Mouse (Mus musculus) adrenal gland, adult (tissue): ENCODE measurements at regions not wholly inside any gene's neighbourhood (a gene's known extent, or its start where the extent isn't known, plus 50 kb on each side); places are given as distances from the start of the nearest gene placed in this dataset.

Experiments
- DNase-seq, 2 experiments: peaks; one replicate each; pipeline ENCODE4 v3.0.0; 2022 to 2023; ENCODE audit warnings: low spot score in 1 of 2; ENCODE audit not compliant: inconsistent age in 2 of 2

GRCm38 (mm10) chr3:36743399-36743798 is 53.4 kb upstream of the Trpc3 start:
- no peak for DNase-seq

GRCm38 (mm10) chr3:36754358-36754950 is 64.5 kb upstream of the Trpc3 start:
- no peak for DNase-seq

DNA sequence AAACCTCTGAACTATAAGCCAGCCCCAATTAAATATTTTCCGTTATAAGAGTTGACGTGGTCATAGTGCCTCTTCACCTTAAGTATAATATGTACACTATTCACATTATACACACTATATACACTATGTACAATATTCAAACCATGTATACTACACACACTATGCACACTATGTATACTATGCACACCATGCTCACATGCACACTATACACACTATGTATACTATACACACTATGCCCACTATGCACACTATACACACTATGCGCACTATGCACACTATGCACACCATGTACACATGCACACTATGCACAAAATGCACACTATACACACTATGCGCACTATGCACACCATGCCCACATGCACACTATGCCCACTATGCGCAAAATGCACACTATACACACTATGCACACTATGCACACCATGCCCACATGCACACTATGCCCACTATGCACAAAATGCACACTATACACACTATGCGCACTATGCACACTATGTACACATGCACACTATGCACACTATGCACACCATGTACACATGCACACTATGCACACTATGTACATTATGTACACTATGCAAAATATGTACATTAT is 72.2 kb upstream of the Trpc3 start:
- no peak for DNase-seq

DNA sequence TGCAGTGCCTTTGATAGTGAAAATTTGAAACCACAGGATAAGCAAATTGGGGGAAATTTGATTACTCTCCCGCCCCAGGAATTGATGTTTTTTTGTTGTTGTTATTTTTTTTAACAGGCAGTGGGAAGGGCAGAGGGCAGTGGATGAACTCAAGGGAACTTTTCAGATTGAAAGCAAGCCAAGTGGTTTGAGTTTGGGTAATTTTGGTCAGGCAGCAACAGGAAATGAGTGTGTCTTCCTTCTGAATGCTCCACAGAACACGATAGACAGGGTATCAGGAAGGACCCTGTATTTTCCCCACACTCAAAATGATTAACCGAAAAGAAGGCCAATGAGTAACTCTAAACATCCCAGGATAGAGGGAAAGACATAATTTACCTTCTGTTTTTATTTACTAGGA is 72.9 kb upstream of the Trpc3 start:
- peak in 1 of 2 experiments; percentile 46 for DNase-seq

DNA sequence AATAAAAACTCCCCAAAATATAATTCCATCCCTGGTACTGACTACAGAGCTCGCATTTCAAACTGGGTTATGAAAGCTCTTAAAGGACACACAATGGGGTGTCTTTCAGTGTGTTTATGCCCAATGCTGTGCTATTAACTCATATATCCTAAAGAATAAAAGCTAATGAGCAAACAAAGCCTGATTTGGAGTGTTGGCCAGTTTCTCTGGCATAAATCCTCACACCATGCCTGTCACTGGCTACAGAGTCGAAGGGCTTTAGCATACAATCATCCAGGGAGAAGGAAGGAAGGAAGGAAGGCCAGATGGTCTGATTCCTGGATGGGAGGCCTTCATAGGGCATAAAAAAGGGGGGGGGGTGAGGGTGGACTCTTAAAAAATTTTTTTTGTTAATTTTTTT is 74.8 kb upstream of the Trpc3 start:
- DNase-seq: peak in 1 of 2 experiments; percentile 30

- no peak for DNase-seq
Observed at GRCm38 (mm10) chr3:36770096-36770495, 80.1 kb upstream of the Trpc3 start.

DNA sequence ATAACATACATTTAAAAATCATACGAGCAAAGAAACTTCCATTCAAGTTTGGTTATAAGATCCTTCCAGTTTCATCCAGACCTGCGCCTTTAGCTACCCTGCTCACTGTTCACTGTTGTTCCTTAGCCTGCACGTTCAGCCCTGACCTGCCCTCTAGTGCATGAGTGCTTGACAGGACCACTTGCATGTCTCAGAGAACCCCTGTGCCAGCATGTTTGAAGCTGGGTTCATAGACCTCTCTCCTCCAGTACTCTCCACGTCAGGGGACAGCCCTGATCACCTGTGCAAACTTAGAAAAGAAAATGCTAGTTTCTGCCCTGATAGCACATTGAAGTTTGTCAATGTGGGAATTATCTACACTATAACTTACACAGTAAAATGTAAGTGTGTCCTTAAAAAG is 81.0 kb upstream of the Trpc3 start:
- no peak for DNase-seq

GRCm38 (mm10) chr3:36774023-36774422 is 84.1 kb upstream of the Trpc3 start:
- DNase-seq: no peak

GRCm38 (mm10) chr3:36778448-36778847 is 84.5 kb upstream of the 4932438A13Rik start:
- DNase-seq: peak; percentile 11 to 44

DNA sequence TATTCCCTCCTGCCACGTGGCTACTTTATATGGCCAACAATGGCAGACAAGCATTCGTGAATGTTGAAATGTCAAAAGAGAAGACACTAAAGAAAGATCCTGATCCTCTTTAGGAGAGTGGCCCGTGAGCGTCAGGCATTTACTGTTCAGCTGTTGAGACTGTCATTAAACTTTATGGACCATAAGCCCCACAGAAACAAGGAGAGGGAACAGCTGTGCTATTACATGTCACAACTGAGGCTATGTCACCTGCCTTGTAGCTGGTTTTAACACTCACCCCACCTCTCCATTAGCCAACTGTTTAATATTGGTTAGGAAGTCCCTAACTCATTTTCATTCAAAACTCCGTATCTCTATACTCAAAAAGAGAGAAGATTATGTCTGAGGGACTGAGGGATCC is 76.3 kb upstream of the 4932438A13Rik start:
- DNase-seq: no peak

- no peak for DNase-seq
Observed at GRCm38 (mm10) chr3:36790245-36790644, 72.7 kb upstream of the 4932438A13Rik start.

DNA sequence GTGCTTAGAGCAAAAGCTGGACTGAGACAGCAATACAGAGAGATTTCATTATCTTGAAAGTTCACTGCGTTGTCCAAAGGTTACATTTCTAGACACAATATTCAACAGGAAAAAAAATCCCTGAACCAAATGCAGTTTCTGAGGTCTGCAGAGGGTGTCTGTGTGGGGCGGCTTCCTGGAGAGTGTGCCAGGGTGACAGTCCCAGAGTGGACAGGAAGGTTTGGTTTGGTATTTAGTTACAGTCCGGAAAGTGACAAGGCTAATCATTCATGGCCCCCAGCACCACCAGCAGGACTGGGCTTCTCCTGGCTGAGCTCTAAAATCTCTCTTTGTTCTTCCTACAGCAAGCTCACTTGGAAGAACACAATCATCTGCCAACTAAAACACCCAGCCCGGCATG is 65.9 kb upstream of the 4932438A13Rik start:
- peak in 1 of 2 experiments; percentile 21 for DNase-seq

DNA sequence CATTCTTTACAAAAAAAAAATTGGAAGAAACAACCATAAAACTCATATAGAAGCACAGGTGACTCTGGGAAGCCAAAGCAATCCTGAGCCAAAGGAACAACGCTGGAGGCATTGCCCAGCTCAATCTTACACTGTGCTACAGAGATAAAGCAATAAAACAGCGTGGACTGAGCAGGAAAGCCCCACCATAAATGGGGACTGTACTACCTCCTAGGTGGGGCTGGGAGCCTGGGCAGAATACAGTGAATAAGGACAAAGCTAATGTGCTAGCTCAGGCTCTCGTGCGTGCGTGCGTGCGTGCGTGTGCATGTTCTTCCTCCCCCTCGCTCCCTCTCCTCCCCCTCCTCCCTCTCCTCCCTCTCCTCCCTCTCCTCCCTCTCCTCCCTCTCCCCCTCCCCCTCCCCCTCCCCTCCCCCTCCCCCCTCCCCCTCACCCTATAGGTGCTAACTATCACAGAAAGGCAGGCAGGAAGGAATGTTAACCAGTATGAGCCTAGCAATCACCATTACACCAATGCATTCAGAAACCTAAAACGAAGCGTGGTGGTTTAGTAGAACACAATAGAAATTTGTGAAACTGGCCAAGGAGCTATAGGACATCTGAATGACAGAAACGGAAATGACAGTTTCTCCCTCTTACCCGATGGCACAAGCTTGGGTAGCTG is 64.6 kb upstream of the 4932438A13Rik start:
- no peak for DNase-seq

GRCm38 (mm10) chr3:36810528-36810927 is 52.4 kb upstream of the 4932438A13Rik start:
- no peak for DNase-seq
